Mouse (Mus musculus) left cerebral cortex, postnatal 4 days (tissue): ENCODE measurements around the gene 1110002E22Rik. TPM values are rescaled to one million over a fixed set of nuclear protein-coding genes. Genes with fewer than 3 reads are reported as not detected.

Source experiments
- DNase-seq: peaks from one replicate; pipeline ENCODE4 v3.0.0-alpha.2; 2022
- intact Hi-C: fragments of 180-260 bp; cut with DNase I; formaldehyde crosslinking; loops from one replicate; pipeline ENCODE4 v1.15.1; 2025
- total RNA-seq, 2 experiments: library from RNA; stranded (reverse); gene quantifications; 2 replicates each; pipeline ENCODE4 v1.2.3; 2021

1110002E22Rik gene
- total RNA-seq, 2 experiments from 2014 or later: 2.8 to 3.4 TPM

DNA sequence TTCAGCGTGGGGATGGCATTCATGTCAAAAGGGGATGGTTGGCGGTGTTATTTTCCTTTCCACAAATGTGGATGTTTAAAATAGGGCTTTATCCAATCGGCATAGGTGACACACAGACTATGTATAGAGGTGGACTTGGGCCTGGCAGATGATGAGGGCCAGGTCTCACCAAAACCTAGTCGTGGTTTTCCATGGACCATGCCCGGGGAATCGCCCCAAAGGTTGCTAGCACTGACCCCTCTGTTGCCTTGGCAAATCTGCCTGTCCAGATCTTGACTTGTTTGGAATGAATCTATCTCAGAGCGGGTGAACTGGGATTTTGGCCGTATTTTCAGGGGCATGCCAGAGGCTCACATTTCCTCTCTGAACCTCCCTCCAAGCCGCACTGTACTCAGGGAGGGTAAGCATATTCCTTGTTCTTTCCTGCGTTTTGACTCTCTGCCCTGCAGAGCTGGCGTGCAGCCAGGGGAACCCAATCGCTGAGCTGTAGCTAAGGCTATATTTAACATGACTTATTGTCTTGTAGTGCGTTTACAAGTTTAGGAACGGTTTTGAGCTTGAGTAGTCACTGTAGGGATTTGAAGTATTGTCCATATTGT lies 1.0 kb upstream of the 1110002E22Rik start:
- peak; percentile 70 for DNase-seq
- intact Hi-C loops: no loop called here

GRCm38 (mm10) chr3:138065930-138066329 lies 1.1 kb downstream of the 1110002E22Rik start:
- intact Hi-C loops: no loop called here
- DNase-seq: no peak

- DNase-seq: no peak
Observed at GRCm38 (mm10) chr3:138066348-138066856, 1.6 kb downstream of the 1110002E22Rik start.

DNA sequence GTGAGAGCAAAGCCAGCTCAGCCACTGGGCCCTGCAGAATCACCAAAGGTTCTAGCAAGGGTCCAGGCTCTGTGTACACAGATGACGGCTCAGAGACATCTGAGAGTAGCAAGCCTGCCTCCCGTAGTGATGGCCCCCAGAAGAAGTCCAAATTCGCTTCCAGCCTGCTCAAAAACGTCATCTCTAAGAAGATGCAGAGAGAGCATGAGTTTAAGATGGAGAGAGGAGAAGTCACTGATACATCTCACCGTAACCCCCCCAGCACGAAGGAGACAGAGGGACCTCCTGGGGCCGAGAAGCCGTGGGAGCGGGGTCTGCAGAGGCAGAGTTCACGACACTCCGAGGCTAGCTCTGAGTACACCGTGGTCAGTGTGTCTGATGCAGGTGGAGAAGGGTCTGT lies 2.4 kb downstream of the 1110002E22Rik start, which contains the start of gene Gm5105:
Gene Gm5105 (minus strand): TSS at position 101 of the 400 bp plus-strand sequence.
- intact Hi-C loops: no loop called here
- DNase-seq: no peak

More at GRCm38 (mm10) chr3:138066348-138066856, 1.6 kb downstream of the 1110002E22Rik start:
- intact Hi-C loops: no loop called here

DNA sequence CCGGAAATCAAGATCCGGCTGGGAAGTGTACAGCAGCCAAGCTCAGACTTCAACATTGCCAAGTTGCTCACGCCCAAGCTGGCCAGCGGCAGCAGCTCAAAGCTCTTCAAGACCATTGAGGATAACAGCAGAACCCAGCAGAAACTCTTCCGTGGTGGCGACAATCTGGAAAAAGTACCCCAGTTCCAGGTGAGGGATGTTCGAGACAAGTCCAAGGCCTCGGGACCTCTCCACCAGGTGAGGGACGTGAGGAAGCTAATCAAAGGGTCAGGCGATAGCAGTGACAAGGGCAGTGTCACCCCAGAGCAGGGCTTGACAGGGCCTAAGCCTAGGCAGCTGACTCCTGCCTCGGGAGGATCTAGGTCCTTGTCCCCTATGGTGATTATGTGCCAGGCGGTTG lies 3.3 kb downstream of the 1110002E22Rik start:
- intact Hi-C loops: no loop called here
- no peak for DNase-seq

DNA sequence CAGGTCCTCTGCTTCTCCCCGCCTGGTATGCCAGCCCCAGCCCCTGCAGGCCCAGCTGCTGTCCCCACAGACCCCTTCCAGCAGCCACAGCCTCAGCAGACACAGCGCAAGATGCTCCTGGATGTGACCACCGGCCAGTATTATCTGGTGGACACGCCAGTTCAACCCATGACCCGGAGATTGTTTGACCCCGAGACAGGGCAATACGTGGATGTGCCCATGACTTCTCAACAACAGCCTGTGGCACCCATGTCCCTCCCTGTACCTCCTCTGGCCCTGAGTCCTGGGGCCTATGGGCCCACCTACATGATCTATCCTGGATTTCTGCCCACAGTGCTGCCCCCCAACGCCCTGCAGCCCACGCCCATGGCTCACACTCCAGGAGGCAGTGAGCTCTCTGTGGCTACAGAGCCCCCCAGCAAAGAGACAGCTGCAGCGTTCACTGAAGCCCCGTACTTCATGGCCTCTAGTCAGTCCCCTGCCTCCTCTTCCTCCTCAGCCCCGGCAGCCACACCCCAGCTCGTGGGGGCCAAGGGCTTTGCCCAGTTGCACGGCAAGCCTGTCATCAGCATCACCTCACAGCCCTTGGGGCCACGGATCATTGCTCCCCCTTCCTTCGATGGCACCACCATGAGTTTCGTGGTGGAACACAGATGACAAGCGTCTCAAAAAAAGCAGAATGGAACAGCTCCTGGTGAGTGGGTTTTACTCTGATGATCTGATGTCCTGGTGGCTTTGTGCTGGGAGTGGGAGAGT lies 5.1 kb downstream of the 1110002E22Rik start:
- DNase-seq: no peak
- intact Hi-C loops: no loop called here

GRCm38 (mm10) chr3:138071004-138071403 lies 6.2 kb downstream of the 1110002E22Rik start:
- intact Hi-C loops: no loop called here
- DNase-seq: no peak

DNA sequence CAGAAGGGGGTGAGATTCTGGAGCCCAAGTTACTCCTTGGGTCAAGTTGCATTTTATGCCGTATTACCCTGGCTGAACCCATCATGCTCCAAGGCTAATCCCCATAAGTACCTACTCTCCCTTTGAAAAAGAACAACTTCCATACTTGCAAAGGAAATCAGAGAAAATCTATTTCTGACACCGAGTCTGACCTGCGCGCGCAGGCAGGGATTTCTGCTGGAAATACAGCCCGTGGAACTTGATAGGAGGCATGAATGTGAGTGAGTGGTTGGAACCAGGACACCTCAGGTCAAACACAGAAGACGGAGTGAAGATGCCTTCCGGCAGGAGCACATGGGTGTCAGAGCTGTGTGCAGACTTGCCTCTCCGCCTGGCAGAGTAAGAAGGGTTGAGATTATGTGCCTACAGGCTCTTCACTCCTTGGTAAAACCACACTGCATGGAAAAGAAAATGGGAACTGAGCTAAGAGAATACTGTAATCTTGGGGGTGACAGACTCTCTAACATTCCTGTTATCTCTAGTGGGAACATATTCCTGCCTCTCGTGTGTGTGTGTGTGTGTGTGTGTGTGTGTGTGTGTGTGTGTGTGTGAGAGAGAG lies 6.7 kb downstream of the 1110002E22Rik start:
- intact Hi-C loops: no loop called here
- DNase-seq: no peak

DNA sequence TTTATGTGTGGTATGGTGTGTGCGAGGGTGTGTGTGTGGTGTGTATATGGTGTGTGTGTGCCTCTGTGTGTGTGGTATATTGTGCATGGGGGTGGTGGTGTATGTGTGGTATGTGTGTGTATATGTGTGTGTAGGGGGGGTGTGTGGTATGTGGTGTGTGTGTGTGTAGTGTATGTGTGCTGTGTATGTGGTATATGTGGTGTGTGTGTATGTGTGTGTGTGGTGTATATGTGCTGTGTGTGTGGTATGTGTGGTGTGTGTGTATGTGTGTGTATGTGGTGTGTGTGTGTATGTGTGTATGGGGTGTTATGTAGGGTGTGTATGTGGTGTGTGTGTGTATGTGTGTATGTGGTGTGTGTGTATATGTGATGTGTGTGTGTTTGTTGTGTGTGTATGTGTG lies 9.4 kb downstream of the 1110002E22Rik start:
- DNase-seq: no peak
- intact Hi-C loops: no loop called here

- intact Hi-C loops: no loop called here
- peak; percentile 89 for DNase-seq
Observed at GRCm38 (mm10) chr3:138075209-138075608, 10.4 kb downstream of the 1110002E22Rik start.

DNA sequence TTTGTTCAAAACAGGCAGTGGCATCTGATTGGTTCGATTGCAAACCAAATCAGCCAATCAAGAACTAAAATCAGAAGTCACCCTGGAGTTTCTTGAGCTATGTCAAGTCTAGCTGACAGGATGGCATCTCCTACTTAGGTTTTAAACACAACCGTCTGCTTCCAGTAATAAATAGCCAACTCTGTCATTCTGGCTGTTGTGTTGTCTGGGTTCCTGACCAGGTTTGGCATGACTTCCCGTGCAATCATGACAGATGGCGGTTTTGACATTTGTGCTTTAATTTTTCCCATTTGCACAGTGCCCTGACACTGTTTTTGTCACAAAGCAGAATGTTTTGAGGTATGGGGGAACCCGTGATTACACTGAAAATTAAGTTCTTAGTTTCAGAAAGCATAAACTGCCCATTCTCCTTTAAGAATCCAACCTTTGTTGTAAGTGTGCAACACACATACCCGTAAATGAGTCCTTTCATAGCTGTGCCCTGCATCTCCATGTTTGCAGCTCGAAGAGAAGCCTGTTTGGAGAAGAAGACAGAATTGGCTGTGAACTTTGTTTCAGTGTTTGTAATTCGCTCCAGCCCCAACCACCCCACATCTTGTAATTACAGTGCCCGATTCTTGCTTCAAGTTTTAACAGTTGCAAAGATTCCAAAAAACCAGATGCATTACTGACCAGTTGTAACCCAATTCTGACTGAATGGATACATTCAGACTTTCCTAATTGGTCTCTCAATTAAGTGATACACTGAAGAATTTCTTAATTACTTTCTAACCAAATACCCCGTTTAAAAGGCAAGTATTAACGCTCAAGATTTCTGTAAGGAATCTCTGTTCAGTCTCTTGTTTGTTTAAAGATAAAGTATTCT lies 12.9 kb downstream of the 1110002E22Rik start:
- DNase-seq: no peak

DNA sequence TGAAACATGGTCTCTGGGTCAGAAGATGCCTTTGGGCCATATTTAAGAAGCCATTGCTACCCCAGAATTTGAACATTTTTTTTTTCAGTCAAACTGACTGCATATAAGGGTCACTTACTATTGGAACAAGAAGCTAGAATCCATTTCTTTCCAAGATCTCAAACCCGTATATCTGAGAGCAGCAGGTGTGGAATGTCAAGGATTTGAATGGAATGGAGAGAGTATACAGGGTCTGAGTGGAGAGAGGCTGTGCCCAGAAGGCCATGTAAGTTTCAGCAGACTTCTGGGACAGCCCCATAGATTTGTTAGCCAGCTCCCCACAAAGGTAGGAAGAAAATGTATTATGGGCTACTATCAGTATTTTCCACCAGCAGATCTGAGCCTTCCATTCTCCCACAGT lies 13.8 kb downstream of the 1110002E22Rik start:
- DNase-seq: no peak
- intact Hi-C loops: no loop called here

More for the DNA sequence above, 12.9 kb downstream of the 1110002E22Rik start:
- intact Hi-C loops: no loop called here

DNA sequence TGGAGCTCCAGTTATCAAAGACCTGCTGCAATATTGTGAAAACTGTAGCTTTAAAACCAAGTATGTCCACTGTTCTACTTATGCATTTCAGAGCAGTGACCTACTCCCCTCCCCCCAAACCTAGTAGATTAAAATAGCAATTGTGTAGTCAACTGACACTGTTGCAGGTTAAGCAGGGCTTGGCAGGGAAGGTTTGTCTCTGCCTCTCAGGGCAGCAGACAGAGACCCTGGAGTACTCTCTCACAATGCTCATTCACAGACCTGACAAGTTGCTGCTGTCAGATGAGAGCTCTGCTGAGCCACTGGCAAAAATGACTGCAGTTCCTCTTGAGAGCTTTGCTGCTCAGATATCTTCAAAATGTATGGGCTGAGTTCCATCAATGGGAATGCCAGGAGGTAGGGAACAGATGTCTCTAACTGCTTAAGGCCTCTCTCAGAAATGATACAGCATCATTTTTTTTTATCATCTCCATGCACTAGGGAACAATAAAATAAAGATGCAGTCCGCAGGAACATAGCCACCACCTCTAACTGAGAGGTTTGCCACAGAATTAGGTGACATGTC lies 18.3 kb downstream of the 1110002E22Rik start:
- intact Hi-C loops: no loop called here
- DNase-seq: no peak

- intact Hi-C loops: no loop called here
- DNase-seq: no peak
Observed at GRCm38 (mm10) chr3:138083896-138084295, 19.0 kb downstream of the 1110002E22Rik start.

GRCm38 (mm10) chr3:138095301-138095700 lies 30.4 kb downstream of the 1110002E22Rik start:
- DNase-seq: no peak

DNA sequence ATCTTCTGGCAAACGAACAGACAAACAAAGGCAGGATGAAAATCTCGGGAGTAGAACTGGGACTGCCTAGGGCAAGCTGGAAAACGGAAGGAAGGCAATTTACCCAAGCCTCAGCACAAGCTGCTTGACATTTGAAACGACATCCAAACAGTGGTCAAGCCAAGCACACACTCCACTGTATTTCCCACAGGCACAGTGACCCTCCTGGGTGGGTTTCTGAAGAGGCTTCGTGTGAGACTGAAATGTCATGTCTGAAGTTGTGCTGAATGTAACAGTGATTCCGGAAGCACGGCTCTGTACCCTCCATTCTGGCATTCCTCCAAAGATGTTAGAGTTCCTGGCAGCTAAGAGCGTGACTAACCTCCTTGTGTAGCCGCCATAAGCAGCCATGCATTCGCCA lies 30.9 kb downstream of the 1110002E22Rik start:
- intact Hi-C loops: no loop called here
- peak; percentile 54 for DNase-seq

More at GRCm38 (mm10) chr3:138095301-138095700, 30.4 kb downstream of the 1110002E22Rik start:
- intact Hi-C loops: no loop called here

DNA sequence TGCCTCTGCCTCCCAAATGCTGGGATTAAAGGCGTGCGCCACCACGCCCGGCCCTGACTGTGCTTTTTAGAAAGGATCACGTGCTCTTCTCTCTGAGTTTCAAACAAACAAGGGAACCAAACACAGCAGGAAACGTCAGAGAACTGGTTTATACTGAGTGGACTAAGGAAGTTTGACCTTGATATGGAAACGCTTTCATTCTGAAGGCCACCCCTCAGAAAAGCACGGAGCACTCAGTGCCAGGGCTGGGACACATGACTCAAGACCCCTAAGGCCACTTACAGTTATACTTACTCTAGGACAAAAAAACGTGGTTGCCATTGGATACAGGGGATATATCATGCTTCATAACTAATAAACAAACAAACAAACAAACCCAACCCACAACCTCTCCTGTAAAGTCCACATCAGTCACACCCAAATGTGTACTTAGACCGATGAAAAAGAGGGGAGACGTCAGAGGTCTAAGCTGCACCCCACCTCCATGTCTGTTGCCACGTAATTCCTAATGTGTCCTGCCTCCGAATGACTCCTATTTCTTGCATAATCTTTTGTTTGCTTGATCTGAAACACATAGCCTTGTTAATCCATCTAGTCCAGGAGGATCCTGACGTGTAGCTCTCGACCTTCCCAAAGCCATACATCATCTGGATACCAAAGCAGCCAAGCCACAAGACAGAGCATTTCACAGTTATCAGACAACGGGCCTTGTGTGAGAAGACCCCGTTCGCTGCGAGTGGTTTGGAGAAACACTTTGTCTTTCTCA lies 31.6 kb downstream of the 1110002E22Rik start:
- intact Hi-C loops: no loop called here
- DNase-seq: no peak

DNA sequence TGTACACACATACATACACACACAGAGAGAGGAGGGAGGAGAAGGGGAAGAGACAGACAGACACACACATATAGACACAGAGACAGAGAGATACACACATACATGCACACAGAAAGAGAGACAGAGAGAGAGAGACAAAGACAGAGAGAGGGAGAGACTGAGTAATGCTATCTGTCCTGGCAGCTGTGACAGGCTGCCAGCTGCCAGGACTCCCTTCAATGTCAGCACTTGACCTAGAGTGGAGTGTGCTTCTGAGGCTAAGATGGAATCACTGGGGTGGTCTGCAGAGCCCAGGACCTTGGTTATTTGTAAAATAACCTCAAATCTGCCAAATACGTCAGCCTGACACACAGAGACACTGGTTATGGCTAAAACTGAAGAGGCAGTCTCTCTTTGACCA lies 32.9 kb downstream of the 1110002E22Rik start:
- intact Hi-C loops: no loop called here
- DNase-seq: no peak

- DNase-seq: no peak
- intact Hi-C loops: no loop called here
Observed at GRCm38 (mm10) chr3:138101936-138102335, 37.1 kb downstream of the 1110002E22Rik start.

DNA sequence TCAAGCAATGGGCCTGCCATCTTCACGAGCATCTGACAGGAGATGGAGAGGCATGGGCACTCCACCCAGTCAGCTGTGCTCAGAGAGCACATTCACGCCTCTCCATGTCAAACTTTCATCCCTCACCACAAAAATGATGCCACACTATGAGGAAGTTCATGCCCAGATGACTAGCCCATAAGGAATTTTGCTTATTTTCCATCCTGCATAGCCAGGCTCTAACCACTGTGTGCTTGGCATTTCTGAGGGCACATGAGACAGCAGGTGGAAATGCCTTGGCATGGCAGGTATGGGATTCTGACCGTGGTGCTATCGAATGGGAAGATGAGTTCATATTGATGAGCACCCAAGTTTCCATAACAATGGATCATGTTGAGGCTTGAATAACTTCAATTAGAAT lies 38.8 kb downstream of the 1110002E22Rik start:
- intact Hi-C loops: no loop called here
- no peak for DNase-seq
